Mouse (Mus musculus): ENCODE data around the gene Pgls. TPM values are rescaled to one million over a fixed set of nuclear protein-coding genes. Genes with fewer than 3 reads are reported as not detected.
A peak's percentile ranks its signal among the peaks of the same experiment; 100 is the strongest.

The Pgls gene
- polyA plus RNA-seq, 1 experiment from 2014 or later, result 239 TPM

DNA sequence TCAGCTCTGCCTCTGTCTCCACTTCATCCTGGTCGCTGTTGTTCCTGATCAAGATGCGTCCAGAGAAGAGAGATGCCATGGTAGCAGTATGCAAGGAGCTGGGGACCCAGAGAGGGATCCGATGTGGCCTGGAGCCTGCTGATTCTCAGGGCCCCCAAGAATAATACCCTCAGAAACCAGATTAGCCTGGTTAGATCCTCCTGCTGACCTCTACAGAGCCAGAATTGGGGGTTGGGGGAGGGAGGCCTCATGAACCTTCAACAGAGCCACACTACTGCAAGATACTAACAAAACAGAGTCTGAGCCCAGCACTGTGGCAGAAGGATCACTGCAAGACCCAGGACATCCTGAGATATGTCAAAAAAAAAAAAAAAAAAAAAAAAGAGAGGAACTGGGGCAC is 25.5 kb upstream of the Pgls start, which contains the start of gene Nxnl1:
TSS of gene Nxnl1 (minus strand) at position 101 of the 400 bp plus-strand sequence.
- Histone ChIP-seq H3K9me3 (ENCODE audit: control insufficient read depth, low read length) (peaks cover 4% of the 10 kb centered on the region; the same call in 1 of the 2 replicates), H3K36me3 (ENCODE audit: control insufficient read depth, insufficient read depth, low read length) (no peaks in the 10 kb centered on the region), H3K4me1 (ENCODE audit: control insufficient read depth, insufficient read depth, low read length) (peaks cover 8% of the 10 kb centered on the region; the same call in 1 of the 2 replicates), H3K4me2 (ENCODE audit: low read depth, severe bottlenecking) (no peak within 1 kb of the TSS), H3K9ac (ENCODE audit: low read length) (no peak within 1 kb of the TSS), H3K27me3 (ENCODE audit: control insufficient read depth, insufficient read depth, low read length) (peaks cover 31% of the 10 kb centered on the region), H3K4me3 (ENCODE audit: low read depth, low read length) (no peak within 1 kb of the TSS), H3K27ac (replicated peaks; ENCODE audit: low read depth, low read length) (no peak within 1 kb of the TSS)
- 60% methylated on average over 3 of the region's 3 CpGs for WGBS
- DNase-seq (ENCODE audit: low spot score) (no peak), ATAC-seq (ENCODE audit: insufficient number of reproducible peaks, low FRiP score, low TSS enrichment, low read depth) (no peak)

GRCm38 (mm10) chr8:71567587-71567986 is 24.4 kb upstream of the Pgls start:
- Histone ChIP-seq H3K36me3 (ENCODE audit: control insufficient read depth, insufficient read depth, low read length) (no peaks in the 10 kb centered on the region), H3K27ac (replicated peaks; ENCODE audit: low read depth, low read length) (no peak overlapping the region), H3K9me3 (ENCODE audit: control insufficient read depth, low read length) (peaks cover 4% of the 10 kb centered on the region; the same call in 1 of the 2 replicates), H3K9ac (ENCODE audit: low read length) (no peak overlapping the region), H3K4me2 (ENCODE audit: low read depth, severe bottlenecking) (no peak overlapping the region), H3K27me3 (ENCODE audit: control insufficient read depth, insufficient read depth, low read length) (peaks cover 23% of the 10 kb centered on the region), H3K4me1 (ENCODE audit: control insufficient read depth, insufficient read depth, low read length) (peaks cover 8% of the 10 kb centered on the region; the same call in 1 of the 2 replicates), H3K4me3 (ENCODE audit: low read depth, low read length) (no peak overlapping the region)
- DNase-seq (ENCODE audit: low spot score), result no peak
- WGBS, result 67% methylated on average over 7 of the region's 7 CpGs
- ATAC-seq (ENCODE audit: insufficient number of reproducible peaks, low FRiP score, low TSS enrichment, low read depth), result no peak

DNA sequence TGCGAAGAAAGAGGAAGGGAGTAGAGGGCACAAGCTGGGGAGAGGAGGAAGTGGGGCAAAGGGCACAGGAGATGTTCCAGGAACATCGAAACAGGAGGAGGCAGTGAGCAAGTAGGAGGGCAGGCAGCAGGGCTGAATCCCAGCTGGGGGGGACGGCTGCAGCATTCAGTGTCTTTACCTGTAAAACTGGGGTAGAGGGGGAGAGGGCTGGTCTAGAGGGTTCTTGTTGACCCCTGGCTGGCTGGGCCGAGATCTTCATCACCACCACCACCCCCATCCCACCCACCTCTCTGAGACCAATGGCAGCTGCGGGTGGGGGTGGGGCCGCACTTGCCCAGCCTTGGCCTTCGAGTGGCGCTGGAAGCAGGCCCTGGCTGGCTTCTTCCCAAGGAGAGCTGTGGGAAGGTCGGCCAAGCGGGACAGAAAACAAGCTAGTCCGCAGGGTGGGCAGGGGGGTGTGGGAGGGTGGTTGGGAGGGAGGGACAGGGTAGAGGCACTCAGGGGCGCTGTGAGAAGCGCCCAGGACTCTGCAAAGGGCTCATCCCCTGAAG is 23.5 kb upstream of the Pgls start, which contains the start of gene Slc27a1:
TSS of gene Slc27a1 (plus strand) at position 496 of the 551 bp plus-strand sequence.
- Histone ChIP-seq H3K9ac (ENCODE audit: low read length) (peak within 1 kb of the TSS; percentile 48; the same call in 1 of the 2 replicates), H3K4me1 (ENCODE audit: control insufficient read depth, insufficient read depth, low read length) (peaks cover 8% of the 10 kb centered on the region; the same call in 1 of the 2 replicates), H3K4me2 (ENCODE audit: low read depth, severe bottlenecking) (peak within 1 kb of the TSS; percentile 86), H3K27me3 (ENCODE audit: control insufficient read depth, insufficient read depth, low read length) (peaks cover 14% of the 10 kb centered on the region; the same call in 1 of the 2 replicates), H3K9me3 (ENCODE audit: control insufficient read depth, low read length) (peaks cover 4% of the 10 kb centered on the region; the same call in 1 of the 2 replicates), H3K4me3 (ENCODE audit: low read depth, low read length) (peak within 1 kb of the TSS; percentile 65), H3K27ac (replicated peaks; ENCODE audit: low read depth, low read length) (peak within 1 kb of the TSS; percentile 50; the same call in 1 of the 2 replicates), H3K36me3 (ENCODE audit: control insufficient read depth, insufficient read depth, low read length) (no peaks in the 10 kb centered on the region)
- no peak for DNase-seq (ENCODE audit: low spot score)
- ATAC-seq (ENCODE audit: insufficient number of reproducible peaks, low FRiP score, low TSS enrichment, low read depth), result no peak
- 7% methylated on average over 13 of the region's 13 CpGs for WGBS

DNA sequence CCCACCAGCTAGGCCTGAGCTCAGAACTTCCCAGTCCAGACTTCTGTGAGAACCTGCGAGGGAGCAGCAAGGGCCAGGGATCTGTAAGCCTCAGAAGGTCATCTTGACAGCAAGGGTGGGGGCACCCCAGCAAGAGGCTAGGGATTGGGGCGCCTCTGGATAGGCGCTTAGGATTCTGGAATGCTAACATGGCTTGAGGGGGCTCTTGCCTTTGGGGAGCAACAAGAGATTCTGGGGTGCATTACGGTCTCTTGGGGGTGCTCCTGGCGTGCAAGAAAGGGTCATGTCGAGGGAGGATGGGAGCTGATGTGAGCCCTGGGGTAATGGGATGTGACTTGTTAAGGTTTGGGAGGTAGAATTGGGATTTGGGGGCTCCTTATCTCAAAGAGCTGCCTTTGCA is 23.0 kb upstream of the Pgls start:
- Histone ChIP-seq H3K9me3 (ENCODE audit: control insufficient read depth, low read length) (peaks cover 4% of the 10 kb centered on the region; the same call in 1 of the 2 replicates), H3K9ac (ENCODE audit: low read length) (no peak overlapping the region; the same call in 1 of the 2 replicates), H3K4me1 (ENCODE audit: control insufficient read depth, insufficient read depth, low read length) (peaks cover 8% of the 10 kb centered on the region; the same call in 1 of the 2 replicates), H3K4me3 (ENCODE audit: low read depth, low read length) (peak overlapping the region; percentile 65), H3K27ac (replicated peaks; ENCODE audit: low read depth, low read length) (no peak overlapping the region), H3K4me2 (ENCODE audit: low read depth, severe bottlenecking) (peak overlapping the region; percentile 86), H3K27me3 (ENCODE audit: control insufficient read depth, insufficient read depth, low read length) (peaks cover 12% of the 10 kb centered on the region; the same call in 1 of the 2 replicates), H3K36me3 (ENCODE audit: control insufficient read depth, insufficient read depth, low read length) (no peaks in the 10 kb centered on the region)
- ATAC-seq (ENCODE audit: insufficient number of reproducible peaks, low FRiP score, low TSS enrichment, low read depth), result no peak
- 14% methylated on average over 6 of the region's 6 CpGs for WGBS
- no peak for DNase-seq (ENCODE audit: low spot score)

GRCm38 (mm10) chr8:71569366-71570290 is 22.3 kb upstream of the Pgls start:
- peaks cover 8% of the 10 kb centered on the region; the same call in 1 of the 2 replicates for H3K4me1 ChIP-seq (ENCODE audit: control insufficient read depth, insufficient read depth, low read length)
- DNase-seq (ENCODE audit: low spot score) (peak; percentile 90), ATAC-seq (ENCODE audit: insufficient number of reproducible peaks, low FRiP score, low TSS enrichment, low read depth) (peak; percentile 69)
- peak overlapping the region; percentile 48; the same call in 1 of the 2 replicates for H3K9ac ChIP-seq (ENCODE audit: low read length)
- peak overlapping the region; percentile 50; the same call in 1 of the 2 replicates for H3K27ac ChIP-seq (replicated peaks; ENCODE audit: low read depth, low read length)
- H3K36me3 ChIP-seq (ENCODE audit: control insufficient read depth, insufficient read depth, low read length), result no peaks in the 10 kb centered on the region
- under 1% methylated on average over 51 of the region's 51 CpGs for WGBS
- peak overlapping the region; percentile 86 for H3K4me2 ChIP-seq (ENCODE audit: low read depth, severe bottlenecking)
- H3K27me3 ChIP-seq (ENCODE audit: control insufficient read depth, insufficient read depth, low read length), result peaks cover 12% of the 10 kb centered on the region; the same call in 1 of the 2 replicates
- H3K9me3 ChIP-seq (ENCODE audit: control insufficient read depth, low read length), result no peaks in the 10 kb centered on the region
- peak overlapping the region; percentile 65 for H3K4me3 ChIP-seq (ENCODE audit: low read depth, low read length)

GRCm38 (mm10) chr8:71570291-71570954 is 21.6 kb upstream of the Pgls start:
- Histone ChIP-seq H3K4me1 (ENCODE audit: control insufficient read depth, insufficient read depth, low read length) (peaks cover 8% of the 10 kb centered on the region; the same call in 1 of the 2 replicates), H3K4me2 (ENCODE audit: low read depth, severe bottlenecking) (peak overlapping the region; percentile 86), H3K9me3 (ENCODE audit: control insufficient read depth, low read length) (no peaks in the 10 kb centered on the region), H3K27ac (replicated peaks; ENCODE audit: low read depth, low read length) (no peak overlapping the region), H3K9ac (ENCODE audit: low read length) (peak overlapping the region; percentile 56), H3K4me3 (ENCODE audit: low read depth, low read length) (peak overlapping the region; percentile 65), H3K36me3 (ENCODE audit: control insufficient read depth, insufficient read depth, low read length) (no peaks in the 10 kb centered on the region), H3K27me3 (ENCODE audit: control insufficient read depth, insufficient read depth, low read length) (peaks cover 12% of the 10 kb centered on the region; the same call in 1 of the 2 replicates)
- DNase-seq (ENCODE audit: low spot score) (peak; percentile 93), ATAC-seq (ENCODE audit: insufficient number of reproducible peaks, low FRiP score, low TSS enrichment, low read depth) (peak; percentile 89)
- WGBS, result under 1% methylated on average over 41 of the region's 41 CpGs

GRCm38 (mm10) chr8:71572077-71572476 is 19.9 kb upstream of the Pgls start:
- whole genome bisulfite sequencing, result 90% methylated on average over 2 of the region's 2 CpGs

More at GRCm38 (mm10) chr8:71572077-71572476, 19.9 kb upstream of the Pgls start:
- Histone ChIP-seq H3K9ac (ENCODE audit: low read length) (no peak overlapping the region), H3K4me2 (ENCODE audit: low read depth, severe bottlenecking) (no peak overlapping the region), H3K27ac (replicated peaks; ENCODE audit: low read depth, low read length) (no peak overlapping the region), H3K9me3 (ENCODE audit: control insufficient read depth, low read length) (no peaks in the 10 kb centered on the region), H3K36me3 (ENCODE audit: control insufficient read depth, insufficient read depth, low read length) (no peaks in the 10 kb centered on the region), H3K4me3 (ENCODE audit: low read depth, low read length) (no peak overlapping the region), H3K27me3 (ENCODE audit: control insufficient read depth, insufficient read depth, low read length) (peaks cover 12% of the 10 kb centered on the region; the same call in 1 of the 2 replicates), H3K4me1 (ENCODE audit: control insufficient read depth, insufficient read depth, low read length) (peaks cover 8% of the 10 kb centered on the region; the same call in 1 of the 2 replicates)
- DNase-seq (ENCODE audit: low spot score) (no peak), ATAC-seq (ENCODE audit: insufficient number of reproducible peaks, low FRiP score, low TSS enrichment, low read depth) (no peak)

All from limb, embryonic 11.5 days (tissue).